Mouse (Mus musculus): Measurements from ENCODE around the gene Arrdc2.

DNA sequence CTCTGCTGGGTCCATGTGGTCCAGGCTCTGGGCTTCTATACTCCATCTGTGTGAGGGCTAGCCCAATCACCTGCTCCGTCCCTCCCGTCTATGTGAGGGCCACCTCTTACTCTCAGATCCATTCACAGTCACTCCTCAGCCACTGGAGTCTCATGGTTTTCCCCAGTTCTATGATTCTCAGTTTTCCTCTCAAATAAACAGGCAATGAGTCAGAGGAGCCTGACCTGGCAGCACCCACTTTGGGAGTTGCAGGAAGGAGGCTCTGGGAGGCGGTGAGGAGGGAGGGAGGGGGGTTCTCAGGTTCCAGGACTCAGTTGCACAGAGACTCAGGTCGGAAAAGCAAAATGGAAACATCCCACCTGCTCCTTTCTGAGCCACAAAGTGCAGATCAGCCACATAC is 26.6 kb downstream of the Arrdc2 start:
- no peak for TF ChIP-seq CTCF (IDR thresholded peaks at IDR 0.05; ENCODE audit: low read depth)
- TF ChIP-seq EP300 (IDR thresholded peaks at IDR 0.05; ENCODE audit: low read depth): no peak
